Mouse (Mus musculus) liver, adult (tissue): Measurements from ENCODE around the gene Csmd2.

Source experiments
- GATA4 ChIP-seq: IDR thresholded peaks from 2 replicates; pipeline ENCODE4 v1.6.1; 2014; ENCODE audit warnings: mild to moderate bottlenecking, low read length; ENCODE audit not compliant: insufficient replicate concordance

Gene Csmd2

GRCm38 (mm10) chr4:128153144-128153543 is 165.5 kb downstream of the Csmd2 start:
- TF ChIP-seq GATA4, result no peak

- no peak for TF ChIP-seq GATA4
Observed at GRCm38 (mm10) chr4:128155226-128155625, 167.6 kb downstream of the Csmd2 start.

GRCm38 (mm10) chr4:128160656-128161055 is 173.0 kb downstream of the Csmd2 start:
- no peak for TF ChIP-seq GATA4

GRCm38 (mm10) chr4:128170181-128170580 is 182.5 kb downstream of the Csmd2 start:
- TF ChIP-seq GATA4, result no peak

GRCm38 (mm10) chr4:128171233-128171632 is 183.6 kb downstream of the Csmd2 start:
- TF ChIP-seq GATA4, result no peak

- no peak for TF ChIP-seq GATA4
Observed at GRCm38 (mm10) chr4:128171701-128172100, 184.0 kb downstream of the Csmd2 start.

- no peak for TF ChIP-seq GATA4
Observed at GRCm38 (mm10) chr4:128178974-128179373, 191.3 kb downstream of the Csmd2 start.

- no peak for TF ChIP-seq GATA4
Observed at GRCm38 (mm10) chr4:128179581-128179980, 191.9 kb downstream of the Csmd2 start.

GRCm38 (mm10) chr4:128184747-128185146 is 197.1 kb downstream of the Csmd2 start:
- TF ChIP-seq GATA4, result no peak

- TF ChIP-seq GATA4, result no peak
Observed at GRCm38 (mm10) chr4:128194454-128194853, 206.8 kb downstream of the Csmd2 start.

GRCm38 (mm10) chr4:128217991-128218595 is 230.4 kb downstream of the Csmd2 start:
- TF ChIP-seq GATA4, result no peak

GRCm38 (mm10) chr4:128224453-128224852 is 236.8 kb downstream of the Csmd2 start:
- TF ChIP-seq GATA4, result no peak

GRCm38 (mm10) chr4:128227377-128228316 is 240.0 kb downstream of the Csmd2 start:
- TF ChIP-seq GATA4, result no peak

- TF ChIP-seq GATA4, result no peak
Observed at GRCm38 (mm10) chr4:128233458-128233857, 245.8 kb downstream of the Csmd2 start.

GRCm38 (mm10) chr4:128239113-128239512 is 251.5 kb downstream of the Csmd2 start:
- no peak for TF ChIP-seq GATA4

GRCm38 (mm10) chr4:128241075-128241853 is 253.6 kb downstream of the Csmd2 start:
- no peak for TF ChIP-seq GATA4

- TF ChIP-seq GATA4, result no peak
Observed at GRCm38 (mm10) chr4:128241854-128242356, 254.2 kb downstream of the Csmd2 start.
